Mouse (Mus musculus) 416B (cell line): ENCODE results near the gene Micall2.

Experiments used
- DNase-seq: peaks from one replicate; pipeline ENCODE4 v3.0.0; 2011; ENCODE audit warnings: low read depth

Gene Micall2

GRCm38 (mm10) chr5:139735677-139736503 is at the start of gene Micall2:
Micall2 (minus strand) TSS chr5:139736336.
- peak; percentile 99 for DNase-seq

- no peak for DNase-seq
These were observed 45.3 kb upstream of the Micall2 start for GRCm38 (mm10) chr5:139781406-139781805.

- DNase-seq = peak; percentile 92
These were observed 40.8 kb upstream of the Micall2 start for GRCm38 (mm10) chr5:139776966-139777365.

- DNase-seq = peak; percentile 97
These were observed 39.2 kb upstream of the Micall2 start, which contains the start of gene Ints1 for GRCm38 (mm10) chr5:139775216-139775926. Ints1 (minus strand) TSS chr5:139775674.

- no peak for DNase-seq
These were observed 32.1 kb upstream of the Micall2 start for GRCm38 (mm10) chr5:139768216-139768615.

- peak; percentile 49 for DNase-seq
These were observed 28.2 kb upstream of the Micall2 start for GRCm38 (mm10) chr5:139764296-139764695.

GRCm38 (mm10) chr5:139758096-139758495 is 22.0 kb upstream of the Micall2 start:
- DNase-seq = no peak

GRCm38 (mm10) chr5:139756586-139756985 is 20.4 kb upstream of the Micall2 start:
- no peak for DNase-seq

GRCm38 (mm10) chr5:139756135-139756534 is 20.0 kb upstream of the Micall2 start:
- DNase-seq = no peak

GRCm38 (mm10) chr5:139754753-139755152 is 18.6 kb upstream of the Micall2 start:
- peak; percentile 38 for DNase-seq

- DNase-seq = peak; percentile 68
These were observed 14.4 kb upstream of the Micall2 start for GRCm38 (mm10) chr5:139750535-139750934.

GRCm38 (mm10) chr5:139749413-139750125 is 13.4 kb upstream of the Micall2 start:
- DNase-seq = no peak

- peak; percentile 78 for DNase-seq
These were observed 9.6 kb upstream of the Micall2 start for GRCm38 (mm10) chr5:139745771-139746170.

GRCm38 (mm10) chr5:139742640-139743039 is 6.5 kb upstream of the Micall2 start:
- peak; percentile 69 for DNase-seq

- no peak for DNase-seq
These were observed 2.6 kb upstream of the Micall2 start for GRCm38 (mm10) chr5:139738592-139739315.

- no peak for DNase-seq
These were observed 1.9 kb upstream of the Micall2 start for GRCm38 (mm10) chr5:139737841-139738591.

- DNase-seq = no peak
These were observed 386 bp upstream of the Micall2 start for GRCm38 (mm10) chr5:139736504-139736940.

GRCm38 (mm10) chr5:139734746-139735145 is 1.4 kb downstream of the Micall2 start:
- peak; percentile 88 for DNase-seq

- peak; percentile 99 for DNase-seq
These were observed 2.1 kb downstream of the Micall2 start for GRCm38 (mm10) chr5:139734016-139734415.

- peak; percentile 86 for DNase-seq
These were observed 3.5 kb downstream of the Micall2 start for GRCm38 (mm10) chr5:139732634-139733107.
